Mouse (Mus musculus) hindbrain, postnatal 0 days (tissue): ENCODE measurements around the gene St6gal1. TPM values are rescaled to one million over a fixed set of nuclear protein-coding genes. Genes with fewer than 3 reads are reported as not detected.

ENCODE experiments used
- ATAC-seq: fragments of 200-750 bp; cut with Nextera tagmentation; 2 replicates; pipeline ENCODE4 v1.8.0; 2017; ENCODE audit warnings: mild to moderate bottlenecking, moderate TSS enrichment, moderate library complexity
- DNase-seq: peaks from one replicate; pipeline ENCODE4 v3.0.0-alpha.2; 2015; ENCODE audit warnings: low spot score
- H3K27ac ChIP-seq: fragments of 300-500 bp; sonication (generic); 2 replicates; pipeline ENCODE4 v1.5.1; 2014; ENCODE audit warnings: mild to moderate bottlenecking
- H3K27me3 ChIP-seq: fragments of 300-500 bp; sonication (generic); 2 replicates; pipeline ENCODE4 v1.6.1; 2014; ENCODE audit warnings: low read length, mixed read lengths; ENCODE audit not compliant: insufficient read depth
- H3K36me3 ChIP-seq: fragments of 300-500 bp; sonication (generic); 2 replicates; pipeline ENCODE4 v1.6.1; 2014; ENCODE audit warnings: low read length, mixed read lengths; ENCODE audit not compliant: insufficient read depth
- H3K4me1 ChIP-seq: fragments of 300-500 bp; sonication (generic); 2 replicates; pipeline ENCODE4 v1.6.1; 2014; ENCODE audit warnings: antibody characterized with exemption, low read length, mixed read lengths; ENCODE audit not compliant: insufficient read depth
- H3K4me2 ChIP-seq: fragments of 300-500 bp; sonication (generic); 2 replicates; pipeline ENCODE4 v1.6.1; 2014; ENCODE audit warnings: low read depth, mild to moderate bottlenecking, low read length, moderate library complexity, mixed read lengths
- H3K4me3 ChIP-seq: fragments of 300-500 bp; sonication (generic); 2 replicates; pipeline ENCODE4 v1.5.1; 2014; ENCODE audit warnings: low read length
- H3K9ac ChIP-seq: fragments of 300-500 bp; sonication (generic); replicated peaks from 2 replicates; pipeline ENCODE4 v1.6.1; 2014; ENCODE audit warnings: mild to moderate bottlenecking, low read length, moderate library complexity, mixed read lengths
- H3K9me3 ChIP-seq: fragments of 300-500 bp; sonication (generic); 2 replicates; pipeline ENCODE4 v1.6.1; 2016; ENCODE audit warnings: low read length, mixed read lengths
- CTCF ChIP-seq: IDR thresholded peaks from 2 replicates; pipeline ENCODE4 v1.5.1; 2016; ENCODE audit warnings: antibody characterized with exemption, control low read depth, low read depth
- WGBS: fragments of 180-500 bp; shearing (Covaris S2); extraction: QIAGEN DNeasy Blood & Tissue Kit; methylation state at CpG from one replicate; pipeline ENCODE4 v1.1.7; 2014; 5-methylcytosine and 5-hydroxymethylcytosine counted together
- polyA plus RNA-seq: library from polyadenylated mRNA; unstranded; fragments of >200 nt; fragmentation: Nextera tagmentation; extraction: Ambion mirVana; gene quantifications from 2 replicates; pipeline ENCODE4 v1.2.1, GENCODE M21; 2015
- total RNA-seq: library from RNA; depleted of rRNA; stranded (reverse); fragments of >200 nt; gene quantifications from 2 replicates; pipeline ENCODE4 v1.2.3, GENCODE M21; 2014

St6gal1 gene
- total and polyA plus RNA-seq, 2 experiments from 2014 or later: 10.4 to 23.9 TPM

GRCm38 (mm10) chr16:23256638-23257037, 32.1 kb downstream of the St6gal1 start:
- Histone ChIP-seq H3K36me3 (no peaks in the 10 kb centered on the region), H3K4me3 (no peak overlapping the region), H3K27me3 (no peaks in the 10 kb centered on the region), H3K4me2 (no peak overlapping the region), H3K4me1 (peaks cover 14% of the 10 kb centered on the region), H3K27ac (no peak overlapping the region), H3K9ac (no peak overlapping the region), H3K9me3 (no peaks in the 10 kb centered on the region)
- WGBS: 62% methylated on average over 7 of the region's 7 CpGs
- no peak for TF ChIP-seq CTCF
- ATAC-seq (no peak), DNase-seq (no peak)

DNA sequence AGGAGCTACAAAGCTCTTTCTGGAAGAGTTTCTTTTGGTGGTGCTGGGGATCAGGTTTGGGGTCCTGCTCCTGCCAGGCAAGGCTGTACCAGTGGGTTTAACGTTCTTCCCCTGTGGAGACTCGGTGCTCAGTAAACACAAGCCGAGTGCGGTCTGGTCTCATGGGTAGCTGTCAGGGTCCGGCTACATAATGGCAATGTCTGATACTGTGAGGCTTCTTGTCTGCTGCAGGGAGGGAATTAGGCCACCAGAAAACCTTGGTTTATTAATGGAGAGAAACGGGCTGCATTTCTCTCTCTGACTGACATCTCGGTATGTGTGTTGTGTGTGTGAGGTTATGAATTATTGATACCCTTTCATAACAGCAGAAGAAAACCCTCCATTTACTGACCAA, 33.9 kb downstream of the St6gal1 start:
- Histone ChIP-seq H3K4me2 (no peak overlapping the region), H3K27ac (no peak overlapping the region), H3K36me3 (no peaks in the 10 kb centered on the region), H3K4me3 (no peak overlapping the region), H3K9me3 (no peaks in the 10 kb centered on the region), H3K27me3 (no peaks in the 10 kb centered on the region), H3K9ac (no peak overlapping the region), H3K4me1 (peaks cover 12% of the 10 kb centered on the region)
- TF ChIP-seq CTCF: no peak
- ATAC-seq: no peak
- WGBS: 14% methylated on average over 7 of the region's 7 CpGs
- no peak for DNase-seq

DNA sequence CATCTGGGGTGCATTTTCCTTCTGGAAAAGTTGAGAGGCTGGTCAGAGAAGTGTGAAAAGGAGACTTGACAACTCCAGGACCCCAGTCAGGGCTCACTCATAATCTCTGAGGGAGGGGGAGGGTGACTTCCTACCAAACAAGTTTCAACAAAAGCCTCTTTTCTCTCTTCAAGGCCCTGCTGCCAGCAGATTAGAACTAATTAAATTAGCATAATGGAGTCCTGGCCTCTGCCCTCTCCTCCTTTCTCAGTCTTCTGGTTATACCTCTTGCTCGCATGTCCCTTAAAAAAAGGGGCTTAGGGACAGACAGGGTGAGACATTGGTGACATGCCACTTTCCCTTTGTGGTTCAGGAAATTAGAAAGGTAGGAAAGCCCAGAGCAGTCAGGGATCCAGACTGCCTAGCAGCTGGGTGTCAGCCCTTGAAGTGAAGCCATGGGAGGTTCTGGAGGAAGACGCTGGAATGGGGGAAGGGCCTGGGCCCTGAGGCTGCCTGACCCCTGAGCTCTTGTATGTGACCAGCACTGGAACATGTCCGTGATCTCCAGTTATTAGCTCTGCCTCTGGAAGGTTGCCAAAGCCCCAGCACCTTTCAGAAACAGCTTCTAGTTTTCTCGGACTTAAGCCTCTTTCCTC, 34.4 kb downstream of the St6gal1 start:
- no peak overlapping the region for H3K27ac ChIP-seq
- TF ChIP-seq CTCF: no peak
- H3K4me3 ChIP-seq: no peak overlapping the region
- WGBS: 12% methylated on average over 4 of the region's 4 CpGs
- peaks cover 12% of the 10 kb centered on the region for H3K4me1 ChIP-seq
- no peak overlapping the region for H3K9ac ChIP-seq
- no peaks in the 10 kb centered on the region for H3K9me3 ChIP-seq
- no peak for DNase-seq
- no peaks in the 10 kb centered on the region for H3K27me3 ChIP-seq
- H3K4me2 ChIP-seq: no peak overlapping the region
- no peak for ATAC-seq
- H3K36me3 ChIP-seq: no peaks in the 10 kb centered on the region

- 49% methylated on average over 3 of the region's 3 CpGs for WGBS
- Histone ChIP-seq H3K9ac (no peak overlapping the region), H3K27me3 (no peaks in the 10 kb centered on the region), H3K4me2 (no peak overlapping the region), H3K36me3 (no peaks in the 10 kb centered on the region), H3K27ac (no peak overlapping the region), H3K9me3 (no peaks in the 10 kb centered on the region), H3K4me1 (peaks cover 12% of the 10 kb centered on the region), H3K4me3 (no peak overlapping the region)
- no peak for DNase-seq
- TF ChIP-seq CTCF: no peak
- no peak for ATAC-seq
Measured at GRCm38 (mm10) chr16:23259580-23259979, 35.0 kb downstream of the St6gal1 start.

- no peak for ATAC-seq
- DNase-seq: no peak
- 22% methylated on average over 6 of the region's 10 CpGs for WGBS
- Histone ChIP-seq H3K27ac (no peak overlapping the region), H3K27me3 (no peaks in the 10 kb centered on the region), H3K4me2 (no peak overlapping the region), H3K9ac (no peak overlapping the region), H3K4me1 (peaks cover 17% of the 10 kb centered on the region), H3K4me3 (no peak overlapping the region), H3K36me3 (no peaks in the 10 kb centered on the region), H3K9me3 (no peaks in the 10 kb centered on the region)
- no peak for TF ChIP-seq CTCF
Measured at GRCm38 (mm10) chr16:23262131-23262768, 37.7 kb downstream of the St6gal1 start.

DNA sequence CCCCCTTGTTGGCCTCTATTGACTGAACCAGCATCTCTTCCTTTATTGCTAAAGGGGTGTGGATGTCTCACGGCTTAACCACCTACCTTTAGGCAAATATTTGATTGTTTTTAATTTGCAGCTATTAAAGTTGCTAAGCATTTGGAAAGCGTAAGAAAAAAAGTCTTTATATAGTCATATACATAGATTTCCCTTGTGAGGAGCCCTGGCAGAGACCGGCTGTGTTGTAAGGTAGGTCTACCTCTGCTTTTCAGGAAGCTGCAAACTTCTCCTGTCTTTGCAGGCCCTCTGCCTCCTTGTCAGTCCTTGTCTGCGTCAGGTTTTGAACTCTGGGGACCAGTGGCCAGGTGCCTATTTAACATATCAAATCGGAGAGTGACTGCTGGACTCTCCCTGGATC, 38.3 kb downstream of the St6gal1 start:
- H3K4me2 ChIP-seq: no peak overlapping the region
- TF ChIP-seq CTCF: no peak
- DNase-seq (no peak), ATAC-seq (no peak)
- WGBS: 46% methylated on average over 5 of the region's 5 CpGs
- H3K9ac ChIP-seq: no peak overlapping the region
- no peaks in the 10 kb centered on the region for H3K27me3 ChIP-seq
- H3K4me1 ChIP-seq: peaks cover 17% of the 10 kb centered on the region
- no peak overlapping the region for H3K4me3 ChIP-seq
- no peaks in the 10 kb centered on the region for H3K36me3 ChIP-seq
- H3K9me3 ChIP-seq: no peaks in the 10 kb centered on the region
- no peak overlapping the region for H3K27ac ChIP-seq

DNA sequence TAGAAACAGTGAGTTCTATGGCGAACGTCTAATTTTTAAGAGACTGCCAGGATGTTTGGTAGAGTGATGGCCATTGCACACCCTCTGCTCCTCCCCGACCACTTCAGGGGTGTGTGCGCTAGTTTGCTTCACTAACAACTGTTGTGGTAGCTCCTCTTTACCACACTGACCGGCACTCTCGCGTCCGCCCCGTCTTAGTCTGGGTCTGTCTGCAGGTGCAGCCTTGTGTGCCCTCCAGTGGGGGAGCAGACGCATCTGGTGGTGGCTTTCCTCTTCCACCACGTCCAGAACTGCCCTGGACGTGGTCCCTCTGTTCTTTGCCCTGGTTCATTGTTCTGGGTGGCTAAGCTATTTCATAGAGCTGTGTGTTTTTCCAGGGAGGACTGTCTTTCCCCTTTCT, 40.5 kb downstream of the St6gal1 start:
- no peak overlapping the region for H3K9ac ChIP-seq
- WGBS: 74% methylated on average over 12 of the region's 12 CpGs
- H3K27ac ChIP-seq: no peak overlapping the region
- H3K36me3 ChIP-seq: no peaks in the 10 kb centered on the region
- DNase-seq: no peak
- H3K9me3 ChIP-seq: no peaks in the 10 kb centered on the region
- H3K4me2 ChIP-seq: no peak overlapping the region
- ATAC-seq: no peak
- peaks cover 11% of the 10 kb centered on the region for H3K4me1 ChIP-seq
- H3K4me3 ChIP-seq: no peak overlapping the region
- H3K27me3 ChIP-seq: no peaks in the 10 kb centered on the region
- TF ChIP-seq CTCF: no peak
